Mouse (Mus musculus) fibroblast of lung, adult 2 months (primary cell): ENCODE measurements at regions not wholly inside any gene's neighbourhood (a gene's known extent, or its start where the extent isn't known, plus 50 kb on each side); places are given as distances from the start of the nearest gene placed in this dataset.
A peak's percentile ranks its signal among the peaks of the same experiment; 100 is the strongest.

Source experiments
- DNase-seq: peaks from one replicate; pipeline ENCODE4 v3.0.0-alpha.2; 2011; ENCODE audit warnings: low read depth

DNA sequence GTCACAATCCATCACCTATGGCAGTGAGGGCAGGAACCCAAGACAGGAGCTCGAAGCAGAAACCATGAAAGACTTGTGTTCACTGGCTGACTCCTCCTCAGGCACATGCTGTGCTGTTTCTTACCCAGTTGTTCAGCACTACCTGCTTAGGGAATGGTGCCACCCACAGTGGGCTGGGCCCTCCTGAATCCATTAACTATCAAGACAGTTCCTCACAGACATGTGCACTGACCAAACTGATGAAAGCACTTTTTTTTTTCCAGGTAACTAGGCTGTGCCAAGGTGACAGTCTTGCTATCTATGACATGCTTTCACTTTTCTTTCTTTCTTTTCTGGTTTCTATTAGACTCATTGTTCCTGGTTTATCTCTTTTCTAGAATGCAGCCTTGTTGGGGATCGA is 162.1 kb upstream of the Ctnnb1 start:
- no peak for DNase-seq

DNA sequence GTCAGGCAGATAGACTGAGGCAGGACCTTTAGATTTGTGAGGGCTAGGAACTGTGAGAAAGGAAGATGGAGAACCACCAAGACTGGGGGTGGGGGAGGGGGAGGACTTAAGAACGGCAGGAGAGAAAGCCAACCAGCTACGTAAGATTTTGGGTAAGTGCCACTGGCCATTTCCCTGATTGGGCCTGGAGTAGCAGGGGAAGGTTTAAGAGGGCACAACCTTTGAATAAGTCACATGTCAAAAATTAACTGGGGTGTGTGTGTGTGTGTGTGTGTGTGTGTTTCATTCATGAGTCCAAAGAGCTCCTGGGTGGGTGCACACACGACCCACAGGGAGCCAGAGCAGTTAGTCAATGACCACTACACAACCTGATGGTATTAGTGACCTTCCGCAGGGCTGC is 161.6 kb upstream of the Ctnnb1 start:
- DNase-seq = no peak

DNA sequence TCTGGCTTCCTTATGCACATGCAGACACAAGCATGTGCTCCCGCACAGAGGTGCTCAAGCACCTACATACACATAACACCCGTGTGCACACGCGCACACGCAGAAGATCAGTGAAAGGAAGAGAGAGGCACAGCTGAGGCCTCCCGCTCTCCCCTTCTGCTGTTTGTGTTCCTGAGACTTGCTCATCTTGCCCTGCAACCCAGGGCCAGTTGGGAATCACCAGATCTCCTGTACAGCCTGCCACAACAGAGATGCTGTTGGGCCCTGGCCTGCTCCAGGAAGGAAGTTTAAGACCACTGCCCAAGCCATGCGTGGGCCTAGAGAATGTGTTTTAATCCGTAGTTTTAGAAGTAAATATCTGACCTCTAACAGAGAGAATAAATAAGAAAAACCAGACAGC is 160.0 kb upstream of the Ctnnb1 start:
- no peak for DNase-seq

DNA sequence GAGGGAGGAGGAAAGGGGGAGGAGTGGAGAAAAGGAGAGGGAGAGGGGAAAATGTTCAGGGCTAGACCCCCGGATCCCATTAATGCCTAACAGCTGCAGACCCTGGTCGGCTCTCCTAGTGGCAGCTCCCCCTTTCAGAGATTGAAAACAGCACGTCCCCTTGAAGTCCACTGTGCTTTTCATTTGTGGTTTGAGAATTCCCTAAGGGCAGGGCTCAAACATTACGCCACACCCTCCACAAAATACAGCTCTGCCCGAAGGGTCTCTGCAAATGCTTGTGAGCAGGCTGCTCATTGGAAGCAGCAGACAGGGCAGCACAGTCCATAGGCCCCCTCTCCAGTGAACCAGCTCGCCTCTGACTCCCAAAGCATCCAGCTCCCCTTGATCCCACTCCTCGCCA is 159.3 kb upstream of the Ctnnb1 start:
- no peak for DNase-seq

DNA sequence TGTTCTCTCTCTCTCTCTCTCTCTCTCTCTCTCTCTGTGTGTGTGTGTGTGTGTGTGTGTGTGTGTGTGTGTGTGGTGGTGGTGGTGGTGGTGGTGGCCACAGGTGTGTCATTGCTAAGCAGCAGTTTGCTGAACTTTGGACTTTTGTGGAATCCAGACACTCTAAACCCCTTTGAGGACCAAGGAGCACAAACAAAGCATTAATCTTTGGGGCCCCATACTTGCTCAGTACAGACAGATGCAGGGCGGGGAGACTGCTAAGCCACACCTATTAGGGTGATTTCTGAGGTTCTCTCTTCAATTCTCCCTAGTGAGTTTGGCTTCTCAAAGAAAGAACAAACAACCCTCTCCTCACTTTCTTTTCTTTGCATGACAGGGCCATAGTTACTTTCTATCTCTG is 158.1 kb upstream of the Ctnnb1 start:
- no peak for DNase-seq

DNA sequence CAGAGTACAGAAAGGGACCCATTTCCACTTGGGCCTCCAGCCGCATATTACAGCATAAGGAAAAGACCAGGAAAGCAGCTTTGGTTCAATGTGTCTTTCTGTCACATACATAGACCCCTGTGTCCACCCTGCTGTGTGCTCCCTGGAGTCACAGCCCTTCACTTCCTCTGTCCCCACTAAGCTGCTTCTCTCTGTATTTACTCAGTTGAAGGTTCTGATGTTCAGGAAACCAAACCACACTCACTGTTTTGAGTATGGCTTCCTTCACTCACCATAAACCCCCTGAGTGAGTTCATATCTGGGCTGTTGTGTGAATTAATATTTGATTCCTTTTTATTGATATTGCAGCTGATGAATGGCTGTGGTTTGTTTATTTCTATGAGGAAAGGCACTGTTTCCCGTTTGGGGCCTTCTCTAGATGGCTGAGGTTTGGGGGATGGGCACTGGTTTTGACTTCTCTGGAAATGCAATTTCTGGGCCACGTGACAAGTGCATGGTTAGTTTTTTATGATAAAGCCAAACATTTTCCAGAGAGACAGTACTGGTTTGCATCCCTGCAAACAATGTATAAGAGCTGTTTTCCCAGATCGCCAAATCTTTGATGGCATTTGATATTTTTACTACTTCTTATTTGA is 157.0 kb upstream of the Ctnnb1 start:
- DNase-seq = no peak

DNA sequence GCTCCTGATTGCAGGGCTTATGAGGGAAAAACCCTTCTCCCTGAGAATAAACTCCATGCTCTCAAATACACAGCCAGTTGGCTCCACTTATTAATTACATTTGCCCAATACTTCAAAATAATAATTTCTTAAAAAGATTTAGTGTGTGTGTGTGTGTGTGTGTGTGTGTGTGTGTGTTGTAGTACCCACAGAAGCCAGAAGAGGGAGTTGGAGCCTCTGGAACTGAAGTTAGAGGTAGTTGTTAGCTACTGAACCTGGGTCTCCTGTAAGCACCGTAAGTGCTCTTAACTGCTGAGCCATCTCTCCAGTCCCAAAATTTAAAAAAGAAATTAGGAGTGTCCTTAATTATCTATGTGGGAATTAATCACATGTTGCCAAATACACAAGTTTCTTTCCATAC is 154.8 kb upstream of the Ctnnb1 start:
- DNase-seq = no peak

DNA sequence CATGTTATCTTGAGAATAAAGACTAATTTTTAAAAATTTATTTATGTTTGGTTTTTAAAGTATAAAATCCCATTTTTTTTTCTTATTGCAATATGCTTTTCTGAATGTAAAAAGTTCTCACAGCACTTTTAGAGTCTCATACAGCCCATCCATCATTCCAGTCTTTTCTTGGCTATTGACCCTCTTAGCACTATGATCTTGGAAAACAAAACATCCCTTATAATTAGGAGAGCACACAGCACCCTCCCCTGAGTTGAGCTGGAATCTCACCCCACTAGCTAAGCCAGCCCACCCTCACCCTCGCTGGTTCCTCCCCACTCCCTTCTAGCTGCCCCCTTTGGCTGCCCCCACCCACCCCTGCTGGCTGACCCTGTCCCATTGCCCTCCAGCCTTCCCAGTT is 154.2 kb upstream of the Ctnnb1 start:
- DNase-seq = no peak

DNA sequence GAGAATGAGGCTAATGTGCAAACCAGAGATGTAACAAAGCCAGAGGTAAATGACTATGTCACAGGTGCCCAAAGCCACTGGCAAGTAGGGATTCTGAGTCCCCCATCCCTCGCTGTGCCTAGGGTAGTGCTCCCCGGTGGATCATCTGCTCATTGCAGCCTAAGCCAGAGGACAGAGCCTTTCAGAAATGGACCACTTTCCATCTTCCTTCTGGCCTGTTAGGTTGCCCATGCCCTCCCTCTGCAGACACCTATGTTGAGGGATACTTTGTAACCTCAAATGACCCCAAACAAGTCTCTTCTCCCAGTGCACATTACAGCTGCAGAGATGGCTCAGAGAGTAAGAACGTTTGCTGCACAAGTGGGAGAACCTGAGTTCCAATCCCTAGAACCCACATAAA is 153.3 kb upstream of the Ctnnb1 start:
- DNase-seq = no peak

DNA sequence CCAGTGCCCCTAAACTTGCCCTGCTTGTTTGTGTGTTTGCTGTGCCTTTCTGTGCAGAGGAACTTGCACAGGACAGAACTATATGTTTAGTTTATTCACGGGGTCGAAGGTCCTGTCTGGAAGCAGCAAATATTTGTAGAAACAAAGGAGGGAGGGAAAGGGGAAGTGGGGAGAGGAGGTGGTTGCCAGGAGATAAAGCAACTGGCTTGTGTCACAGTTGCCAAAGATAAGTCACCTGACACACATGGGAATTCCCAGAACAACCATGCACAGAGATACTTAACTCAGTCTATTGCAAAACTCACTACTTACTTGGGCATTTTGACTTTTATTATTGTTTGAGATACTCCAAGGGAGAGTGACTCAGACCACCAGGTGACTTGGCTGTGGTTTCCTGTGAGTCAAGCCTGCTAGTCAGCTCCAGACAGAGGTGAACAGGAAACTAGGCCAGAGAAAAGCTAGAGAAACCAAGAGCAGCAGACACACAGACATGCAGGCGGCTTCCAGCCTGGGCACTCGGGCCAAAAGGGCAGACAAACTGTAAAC is 152.5 kb upstream of the Ctnnb1 start:
- peak; percentile 100 for DNase-seq

DNA sequence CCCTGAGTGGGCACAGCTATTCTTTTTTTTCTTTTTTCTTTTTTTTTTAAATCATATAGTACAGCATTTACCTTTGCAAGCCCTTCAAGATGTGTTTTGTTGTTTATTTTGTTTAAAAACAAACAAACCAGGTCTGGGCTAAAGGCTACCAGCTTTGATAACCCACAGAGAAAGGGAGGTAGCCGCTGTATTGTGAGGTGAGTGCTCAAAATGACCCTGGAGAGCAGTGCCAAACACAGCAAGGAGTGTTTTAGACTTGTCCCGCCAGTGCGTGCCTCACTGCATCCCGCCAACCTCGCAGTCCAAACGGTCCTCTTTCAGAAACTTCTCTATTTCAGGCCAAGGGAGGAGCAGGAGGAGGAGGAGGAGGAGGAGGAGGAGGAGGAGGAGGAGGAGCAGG is 152.0 kb upstream of the Ctnnb1 start:
- peak; percentile 69 for DNase-seq

DNA sequence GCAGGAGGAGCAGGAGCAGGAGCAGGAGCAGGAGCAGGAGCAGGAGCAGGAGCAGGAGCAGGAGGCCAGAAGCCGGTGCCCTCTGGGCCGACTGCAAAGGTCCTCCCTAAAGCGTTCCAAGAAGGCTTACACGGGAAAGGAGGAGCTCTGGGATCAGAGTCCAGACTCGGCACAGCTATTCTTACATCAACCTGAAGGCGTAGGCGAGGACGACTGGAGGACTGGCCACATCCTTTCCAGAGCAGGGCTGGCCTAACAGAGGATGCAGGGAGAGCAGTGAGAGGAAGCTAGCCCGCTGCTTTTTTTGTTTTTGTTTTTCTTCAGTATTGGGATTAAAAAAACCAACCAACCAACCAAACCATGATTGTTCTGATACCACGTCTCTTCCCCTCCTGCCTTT is 151.5 kb upstream of the Ctnnb1 start:
- peak; percentile 41 for DNase-seq

DNA sequence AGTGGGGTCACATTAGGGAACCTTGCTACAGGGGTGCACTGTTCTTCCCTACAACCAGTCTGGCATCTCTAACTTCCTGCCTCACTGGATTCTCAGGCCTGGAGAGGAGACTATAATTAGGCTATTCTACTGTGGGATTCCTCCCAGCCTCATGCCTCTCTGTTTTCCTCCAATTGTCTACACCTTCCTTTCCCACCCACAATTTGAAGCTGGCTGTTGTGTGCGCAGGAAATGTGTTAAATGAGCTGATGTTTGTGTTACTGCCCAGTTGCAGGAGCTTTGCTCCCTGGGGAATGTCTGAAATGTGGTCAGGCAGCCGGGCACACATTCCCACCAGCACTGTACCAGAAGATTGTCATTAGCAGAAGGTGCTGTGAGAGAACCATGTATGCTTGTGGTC is 150.6 kb upstream of the Ctnnb1 start:
- DNase-seq = peak; percentile 62

DNA sequence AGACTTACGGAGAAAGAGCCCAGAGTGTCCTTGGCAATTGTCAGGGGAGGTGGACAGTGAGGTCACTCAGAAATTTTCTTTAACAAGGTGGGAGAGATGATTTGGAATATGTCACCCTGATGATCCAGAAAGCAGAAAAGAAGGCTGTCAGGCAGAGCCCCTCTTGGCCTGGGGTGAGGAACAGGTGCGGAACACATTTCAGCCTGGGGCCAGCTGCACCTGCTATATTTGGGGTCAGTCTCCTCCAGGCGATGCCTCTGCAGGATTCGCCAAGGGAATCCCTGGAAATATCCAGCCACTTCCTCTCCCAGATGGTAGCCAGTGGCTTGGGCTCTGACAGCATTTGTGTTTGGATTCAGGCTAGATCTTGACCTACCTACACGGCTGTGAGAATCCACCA is 134.8 kb upstream of the Ctnnb1 start:
- DNase-seq = no peak

DNA sequence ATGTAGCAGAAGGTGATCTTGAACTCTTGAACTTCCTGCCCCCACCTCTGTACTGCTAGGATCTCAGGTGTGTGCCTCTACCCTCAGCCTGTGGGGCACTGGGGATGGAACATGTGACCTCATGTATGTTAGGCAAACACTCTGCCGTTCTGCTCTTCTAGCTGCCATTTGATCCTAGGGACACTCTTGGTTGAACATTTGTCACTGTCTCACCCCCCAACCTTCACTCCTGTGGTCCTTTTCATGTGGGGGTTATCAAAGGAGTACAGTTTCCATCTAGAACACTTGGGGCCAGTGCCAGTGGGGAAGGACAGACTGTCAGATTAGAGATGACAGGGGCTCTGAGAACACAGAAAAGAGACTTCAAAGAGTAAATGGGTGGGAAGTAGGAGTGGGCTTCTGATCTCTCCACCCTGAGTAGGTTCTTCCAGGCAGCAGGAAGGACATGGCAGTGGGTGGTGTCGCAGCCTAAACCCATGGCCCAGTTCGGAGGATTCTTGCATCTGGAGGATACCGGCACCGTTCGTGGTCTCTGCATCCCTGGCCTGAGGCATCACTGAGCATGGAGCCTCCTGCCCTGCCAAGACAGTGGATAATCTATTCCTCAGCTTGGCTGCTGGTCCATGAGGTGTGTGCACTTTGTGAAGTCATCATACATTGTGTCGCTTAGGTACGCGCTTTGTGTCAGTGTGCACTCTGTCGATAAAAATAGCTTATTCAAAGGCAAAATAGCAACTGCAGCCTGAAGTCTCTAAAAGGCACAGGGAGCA is 132.7 kb upstream of the Ctnnb1 start:
- DNase-seq = no peak

DNA sequence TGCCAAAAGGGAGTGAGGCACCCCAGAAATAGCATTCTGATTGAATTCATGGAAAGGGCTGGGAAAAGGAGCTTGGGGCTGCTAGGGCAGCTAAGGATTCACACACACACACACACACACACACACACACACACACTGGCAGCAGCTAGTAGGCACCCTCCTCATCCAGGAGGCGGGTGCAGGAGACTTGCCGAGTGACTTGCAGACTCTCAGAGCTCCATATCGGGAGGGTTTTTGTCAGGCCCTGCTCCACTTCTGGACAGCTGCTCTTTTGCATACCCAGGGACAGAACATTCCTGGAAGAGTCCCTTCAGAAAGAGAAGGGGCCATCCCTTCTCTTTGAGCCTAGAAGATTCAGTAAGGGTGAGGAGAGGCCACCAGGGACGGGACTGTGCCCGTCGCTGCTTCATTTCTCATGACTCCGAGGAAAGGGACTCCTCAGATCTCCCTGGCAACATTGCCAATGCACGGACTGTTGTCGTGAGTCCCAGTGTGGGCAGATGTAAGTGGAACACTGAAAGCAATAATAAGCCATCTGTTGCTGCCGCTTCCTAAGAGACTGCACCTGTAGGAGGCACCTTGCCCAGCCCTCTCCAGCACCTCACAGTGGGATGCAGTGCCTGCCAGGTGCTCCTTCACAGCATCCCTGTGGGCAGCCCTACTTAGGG is 130.9 kb upstream of the Ctnnb1 start:
- no peak for DNase-seq

DNA sequence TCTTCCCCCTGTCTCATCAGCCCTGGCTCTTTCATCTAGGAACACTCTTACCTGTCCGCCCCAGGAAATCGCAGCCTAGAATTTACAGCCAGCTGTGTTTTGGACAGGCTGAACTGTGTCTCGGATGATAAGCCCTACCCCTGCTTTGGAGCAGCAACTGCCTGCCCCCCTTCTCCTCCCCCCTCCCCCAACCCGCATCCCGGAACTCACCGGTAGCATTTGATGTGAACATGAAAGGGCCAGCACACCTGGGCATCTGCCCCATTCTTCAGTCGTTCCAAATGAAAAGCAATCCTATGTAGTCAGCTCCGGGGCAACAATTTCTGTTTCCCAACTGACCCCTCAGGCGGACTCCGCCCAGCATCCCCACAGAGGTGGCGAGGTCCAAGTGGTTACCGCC is 130.1 kb upstream of the Ctnnb1 start:
- no peak for DNase-seq

DNA sequence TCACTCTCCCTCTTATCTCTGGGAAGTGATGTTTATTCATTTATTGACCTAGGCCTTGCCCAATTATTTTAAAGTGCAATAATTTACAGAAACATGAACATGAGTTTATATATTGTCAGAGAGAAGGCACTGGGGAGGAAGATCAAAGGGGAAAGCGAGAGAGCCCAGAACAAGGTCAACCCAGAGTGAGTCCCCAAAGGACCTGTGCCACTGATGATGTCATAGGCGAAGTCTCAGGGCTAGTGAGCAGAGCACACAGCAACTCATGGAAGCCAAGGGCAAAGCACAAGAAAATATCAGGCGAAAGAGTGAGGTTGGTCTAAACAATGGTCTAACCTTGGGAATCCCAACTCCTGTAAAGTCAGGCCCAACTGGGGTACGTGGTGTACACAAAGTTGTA is 126.4 kb upstream of the Ctnnb1 start:
- DNase-seq = no peak

DNA sequence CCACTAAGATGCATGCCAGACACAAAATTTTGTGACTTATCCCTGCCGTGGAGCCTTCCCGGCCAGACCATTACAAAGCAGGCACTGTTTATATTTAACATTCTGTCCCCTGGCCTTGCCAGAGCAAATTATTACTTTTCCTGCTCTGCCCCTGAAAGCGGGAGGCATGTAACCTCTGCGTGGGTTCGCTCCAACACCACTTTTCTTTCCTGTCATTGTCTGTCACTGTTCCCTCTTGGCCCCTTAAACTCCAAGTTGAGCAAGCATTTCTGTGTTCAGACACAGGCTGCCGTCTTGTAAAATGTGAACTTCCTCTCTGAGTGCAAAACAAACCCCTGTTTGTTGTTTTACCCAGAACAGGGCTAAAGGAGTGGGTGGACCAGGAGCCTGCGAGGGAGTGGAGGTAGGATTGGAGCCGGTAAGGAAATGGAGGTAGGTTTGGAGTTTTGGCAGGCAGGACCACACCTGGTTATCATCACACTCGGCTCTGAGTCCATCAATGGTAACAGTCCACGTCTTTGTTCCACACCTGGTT is 124.2 kb upstream of the Ctnnb1 start:
- DNase-seq = peak; percentile 49

DNA sequence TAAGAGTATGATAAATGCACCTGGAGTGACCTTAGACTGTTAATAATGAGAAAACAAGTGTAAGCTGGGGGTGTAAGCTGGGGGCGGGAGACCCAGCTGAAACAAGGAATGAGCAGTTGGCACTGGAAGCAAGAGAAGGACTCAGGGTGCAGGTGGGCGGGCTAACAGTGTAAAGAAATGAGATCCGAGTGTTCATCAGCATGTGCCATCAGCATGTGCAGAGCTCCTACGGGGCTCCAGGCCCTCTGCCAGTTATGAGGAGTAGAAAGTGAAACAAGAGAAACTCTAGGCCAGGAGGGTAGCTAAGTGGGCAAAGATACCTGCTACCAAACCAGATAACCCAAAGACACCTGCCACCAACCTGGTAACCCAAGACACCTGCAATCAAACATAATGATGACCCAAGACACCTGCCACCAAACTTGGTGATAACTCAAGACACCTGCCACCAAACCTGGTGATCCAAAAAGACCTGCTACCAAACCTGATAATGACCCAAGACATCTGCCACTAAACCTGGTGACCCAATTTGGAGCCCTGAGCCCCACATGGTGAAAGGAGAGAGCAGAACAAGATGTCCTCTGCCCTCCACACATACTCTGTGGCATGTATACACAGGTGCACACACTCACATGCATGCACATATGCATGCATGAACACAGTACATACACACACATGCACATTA is 120.1 kb upstream of the Ctnnb1 start:
- DNase-seq = no peak

DNA sequence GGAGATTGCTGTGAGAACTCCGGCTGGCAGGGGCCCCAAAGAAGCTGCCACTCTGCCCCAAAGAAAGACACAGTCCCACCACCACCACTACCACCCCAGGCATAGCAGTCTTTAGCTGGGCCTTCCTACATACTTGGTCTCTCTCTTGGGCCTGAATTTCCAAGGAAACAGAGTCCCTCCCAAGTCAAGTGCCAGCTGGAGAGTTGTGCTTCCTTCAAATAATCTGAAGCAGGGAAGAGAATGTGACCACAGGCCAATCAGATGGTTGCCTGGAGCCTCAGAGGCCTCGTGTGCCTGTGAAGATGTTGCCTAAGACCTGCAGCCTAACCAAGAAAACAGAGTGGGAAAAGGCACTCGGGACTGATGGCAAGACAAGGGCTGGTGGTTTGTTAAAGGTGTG is 117.5 kb upstream of the Ctnnb1 start:
- DNase-seq = no peak

DNA sequence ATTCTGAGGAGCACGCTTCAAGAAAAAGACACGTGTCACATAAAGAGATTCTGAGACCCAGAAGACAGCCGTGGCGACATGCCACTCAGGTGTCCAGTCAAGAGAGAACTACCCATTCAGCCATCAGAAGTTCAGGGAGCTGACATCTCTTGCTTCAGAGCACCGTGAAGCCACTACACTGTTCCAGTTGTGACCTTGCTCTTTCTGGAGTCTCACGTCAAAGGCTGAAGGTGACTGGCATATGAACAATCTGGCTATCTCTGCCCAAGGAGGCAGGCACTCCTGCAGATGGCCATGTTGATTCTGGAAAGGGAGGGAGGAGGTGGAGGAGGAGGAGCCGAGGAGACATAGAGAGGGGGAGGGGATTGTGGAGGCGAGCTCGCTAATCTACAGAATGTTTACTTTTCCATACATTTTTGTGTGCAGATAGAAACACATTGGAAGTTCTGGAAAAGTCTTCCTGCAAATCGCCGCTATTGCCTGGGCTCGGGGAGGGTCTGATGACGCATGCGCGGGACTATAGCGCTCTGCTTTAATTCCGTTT is 116.3 kb upstream of the Ctnnb1 start:
- DNase-seq = no peak
